11 mouse cellular contexts compared by ENCODE assay signal in the genomic region with DNA sequence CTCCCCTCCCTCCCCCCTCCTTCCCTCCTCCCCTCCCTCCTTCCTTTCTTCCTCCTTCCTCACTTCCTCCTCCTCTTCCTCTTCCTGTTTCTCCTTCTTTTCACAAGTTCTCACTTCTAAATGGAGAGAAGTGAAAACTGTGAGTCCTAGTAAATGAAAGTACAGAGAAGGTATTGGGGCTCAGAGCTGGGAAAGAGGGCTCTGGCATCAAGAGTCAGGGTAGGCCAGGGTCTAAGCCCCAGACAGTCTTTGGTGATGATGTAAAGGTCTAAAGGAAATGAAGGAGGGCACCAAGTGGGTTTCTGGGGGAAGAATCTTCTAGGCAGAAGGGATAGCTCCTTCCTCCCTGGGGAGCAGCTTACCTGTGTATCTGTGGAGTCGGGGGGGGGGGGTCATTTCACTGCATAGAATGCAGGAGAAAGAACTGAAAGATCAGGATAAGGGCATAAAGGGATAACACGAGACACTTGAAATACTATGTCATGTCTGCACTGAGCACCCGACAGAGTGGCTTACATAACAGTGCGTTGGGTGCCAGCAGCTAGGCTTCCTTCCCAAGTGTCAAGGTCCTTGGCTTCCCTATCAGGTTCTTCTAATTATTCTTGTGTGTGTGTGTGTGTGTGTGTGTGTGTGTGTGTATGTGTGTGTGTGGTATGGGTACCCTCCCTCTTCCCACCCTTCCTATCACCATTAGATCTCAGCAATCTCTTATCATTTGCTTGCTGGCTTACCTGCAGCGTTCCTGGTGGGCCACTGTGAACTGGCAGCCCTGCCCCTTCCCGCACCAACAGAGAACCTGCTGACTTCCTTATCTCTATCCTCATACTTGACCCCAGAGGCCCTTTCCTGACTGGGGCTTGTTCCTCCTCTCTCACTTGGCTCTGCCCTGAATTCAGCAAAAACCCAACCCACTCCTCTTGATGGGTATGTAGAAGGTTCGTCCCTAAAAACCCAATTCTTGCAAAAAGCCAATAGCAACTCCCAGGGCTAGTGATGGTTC. TPM values are rescaled to one million over a fixed set of nuclear protein-coding genes. Genes with fewer than 3 reads are reported as not detected.
DNase-seq lines count a peak whose midpoint lies in the region; ATAC-seq and TF ChIP-seq lines count a peak whose summit lies in the region.
"Had no signal": no experiment of that assay in that cellular context is flagged by ENCODE, and none has a peak within 500 bp of the region (broad histone marks: within the 10 kb centered on the region; RNA-seq: fewer than 3 reads in every experiment).

No protein-coding gene starts in this region.

- H3K4me2 ChIP-seq in heart, embryonic 11.5 days, result no peak overlapping the region
- peak overlapping the region; percentile 37 for H3K4me2 ChIP-seq in liver, embryonic 14.5 days (ENCODE audit: low read depth)
- H3K4me2 ChIP-seq: limb, embryonic 13.5 days had no signal

- TF ChIP-seq EP300 in liver, embryonic 14.5 days (IDR thresholded peaks at IDR 0.05; ENCODE audit: low read depth), result no peak

- peaks cover 32% of the 10 kb centered on the region for H3K4me1 ChIP-seq in heart, embryonic 11.5 days (ENCODE audit: control insufficient read depth, insufficient read depth, low read length)
- H3K4me1 ChIP-seq in liver, embryonic 14.5 days (replicated peaks; ENCODE audit: control insufficient read depth in 2 of 2, insufficient read depth in 2 of 2, low read length in 1 of 2), result peaks cover 44% of the 10 kb centered on the region in 2 experiments

- H3K9me3 ChIP-seq in heart, embryonic 11.5 days (replicated peaks; ENCODE audit: control insufficient read depth, low read length), result no peaks in the 10 kb centered on the region
- no peaks in the 10 kb centered on the region for H3K9me3 ChIP-seq in liver, embryonic 14.5 days (ENCODE audit: control insufficient read depth, low read length)
- H3K9me3 ChIP-seq: limb, embryonic 13.5 days had no signal

- TF ChIP-seq CTCF in liver, embryonic 14.5 days (IDR thresholded peaks at IDR 0.05; ENCODE audit: low read depth), result peak; percentile 18; the same call in 1 of the 2 replicates

- 43% methylated on average over 7 of the region's 7 CpGs for WGBS in heart, embryonic 11.5 days (ENCODE audit: insufficient replicate concordance)
- 21% methylated on average over 7 of the region's 7 CpGs for WGBS in liver, embryonic 14.5 days (ENCODE audit: insufficient replicate concordance)

- DNase-seq in heart, postnatal 25 days (ENCODE audit: low spot score), result no peak
- peak; percentile 59 for DNase-seq in adrenal gland, postnatal 14 days
- peak in 1 of 3 experiments; percentile 49 for DNase-seq in liver, embryonic 14.5 days (ENCODE audit: low read depth in 3 of 3, low spot score in 3 of 3)
- no peak for DNase-seq in left cerebral cortex, postnatal 4 days
- no peak for DNase-seq in urinary bladder, postnatal 25 days (ENCODE audit: low spot score)
- DNase-seq in gastrocnemius, postnatal 36 days, result no peak
- DNase-seq: midbrain, embryonic 14.5 days; thymus, postnatal 14 days had no signal

- no peak overlapping the region for H3K4me3 ChIP-seq in heart, embryonic 11.5 days (ENCODE audit: low read depth, low read length)
- no peak overlapping the region; a peak in 1 of 4 replicates for H3K4me3 ChIP-seq in liver, embryonic 14.5 days (ENCODE audit: insufficient read depth in 1 of 2, low read depth in 2 of 2, low read length in 2 of 2)
- H3K4me3 ChIP-seq: limb, embryonic 13.5 days had no signal

- no peak for ATAC-seq in heart, embryonic 11.5 days (replicated peaks; ENCODE audit: insufficient number of reproducible peaks, low FRiP score, low TSS enrichment)
- peak; percentile 42; the same call in 1 of the 2 replicates for ATAC-seq in common myeloid progenitor, adult 5-6 weeks (replicated peaks; ENCODE audit: low read depth, poor library complexity, severe bottlenecking)
- ATAC-seq in liver, embryonic 14.5 days (ENCODE audit: insufficient read depth), result peak; percentile 24; the same call in 1 of the 2 replicates

- H3K9ac ChIP-seq in heart, embryonic 11.5 days (ENCODE audit: low read depth, low read length), result no peak overlapping the region
- H3K9ac ChIP-seq in liver, embryonic 14.5 days (replicated peaks), result peak overlapping the region; percentile 14
- H3K9ac ChIP-seq: limb, embryonic 13.5 days had no signal

- H3K27me3 ChIP-seq in heart, embryonic 11.5 days (ENCODE audit: control insufficient read depth, insufficient read depth, low read length), result no peaks in the 10 kb centered on the region
- H3K27me3 ChIP-seq in liver, embryonic 14.5 days (ENCODE audit: control insufficient read depth, insufficient read depth, low read length), result no peaks in the 10 kb centered on the region
- H3K27me3 ChIP-seq: limb, embryonic 13.5 days had no signal

- H3K36me3 ChIP-seq in heart, embryonic 11.5 days (ENCODE audit: control insufficient read depth, insufficient read depth, low read length), result no peaks in the 10 kb centered on the region
- no peaks in the 10 kb centered on the region for H3K36me3 ChIP-seq in liver, embryonic 14.5 days (replicated peaks; ENCODE audit: control insufficient read depth, insufficient read depth, low read depth)
- H3K36me3 ChIP-seq: limb, embryonic 13.5 days had no signal

- peak overlapping the region; percentile 22; the same call in 1 of the 2 replicates for H3K27ac ChIP-seq in heart, embryonic 11.5 days (ENCODE audit: low read depth, low read length)
- peak overlapping the region; percentile 99 for H3K27ac ChIP-seq in liver, embryonic 14.5 days
- H3K27ac ChIP-seq: limb, embryonic 13.5 days had no signal

- intact Hi-C loops in heart, postnatal 25 days (cut with DNase I), result loop anchor here (2.0 kb wide), 2 partner anchors 46 to 50 kb away; no protein-coding TSS in a partner anchor
- intact Hi-C loops in left cerebral cortex, postnatal 4 days (cut with DNase I), result no loop called here
- intact Hi-C loops in gastrocnemius, postnatal 36 days (cut with DNase I), result loop anchor here (5.0 kb wide), 1 partner anchor 49 kb away; a partner anchor contains a TSS

RNA-seq across cellular contexts. Expression of a gene that starts 51.6 kb away (rescaled TPM):
- 404 and 434 TPM in 2 replicates for polyA plus RNA-seq in heart, embryonic 11.5 days (2014; fragmentation: Nextera tagmentation; extraction: Ambion mirVana)
- 100 to 1,000 TPM; 660 to 766 TPM for total RNA-seq in heart, postnatal 25 days (2021)
- 548 and 554 TPM in 2 replicates for total RNA-seq in adrenal gland, postnatal 14 days (2021)
- total RNA-seq in common myeloid progenitor, adult 5-6 weeks (2017), result 120 and 133 TPM in 2 replicates
- polyA plus RNA-seq in liver, embryonic 14.5 days (2012; rRNA removed), result 44.0 and 48.4 TPM in 2 replicates
- 54.7 and 62.2 TPM in 2 replicates for polyA plus RNA-seq in liver, embryonic 14.5 days (2014; fragmentation: Nextera tagmentation; extraction: Ambion mirVana)
- total RNA-seq in left cerebral cortex, postnatal 4 days (2021), result 100 to 1,000 TPM; 205 to 223 TPM
- 10 to 100 TPM; 56.5 to 60.1 TPM for total RNA-seq in gastrocnemius, postnatal 36 days (2021)
